Mouse (Mus musculus): ENCODE measurements around the gene Mfsd4b5.
"Not testable (repeated sequence)": the region's sequence is repeated elsewhere in the genome, so short reads cannot be mapped to it uniquely, and the experiment has no call there.

Mfsd4b5 gene

GRCm38 (mm10) chr10:39967512-39967911, 18.9 kb downstream of the Mfsd4b5 start:
- no peak for DNase-seq (ENCODE audit: low spot score in 2 of 2)

DNA sequence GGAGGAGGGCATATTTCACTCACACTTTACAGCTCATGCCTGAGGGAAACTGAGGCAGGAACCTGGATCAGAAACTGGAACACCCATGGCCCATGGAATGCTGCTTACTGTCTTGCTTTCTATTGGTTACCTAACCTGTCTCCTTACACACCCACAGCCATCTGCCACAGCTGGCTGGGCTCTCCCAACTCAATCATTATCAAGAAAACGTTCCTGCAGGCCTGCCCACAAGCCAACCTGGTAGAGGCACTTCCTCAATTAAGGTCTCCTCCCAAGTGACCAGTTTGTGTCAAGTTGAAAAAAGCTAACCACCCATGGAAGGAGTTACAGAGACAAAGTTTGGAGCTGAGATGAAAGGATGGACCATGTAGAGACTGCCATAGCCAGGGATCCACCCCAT, 24.5 kb downstream of the Mfsd4b5 start:
- DNase-seq (ENCODE audit: low spot score in 2 of 2): no peak

DNA sequence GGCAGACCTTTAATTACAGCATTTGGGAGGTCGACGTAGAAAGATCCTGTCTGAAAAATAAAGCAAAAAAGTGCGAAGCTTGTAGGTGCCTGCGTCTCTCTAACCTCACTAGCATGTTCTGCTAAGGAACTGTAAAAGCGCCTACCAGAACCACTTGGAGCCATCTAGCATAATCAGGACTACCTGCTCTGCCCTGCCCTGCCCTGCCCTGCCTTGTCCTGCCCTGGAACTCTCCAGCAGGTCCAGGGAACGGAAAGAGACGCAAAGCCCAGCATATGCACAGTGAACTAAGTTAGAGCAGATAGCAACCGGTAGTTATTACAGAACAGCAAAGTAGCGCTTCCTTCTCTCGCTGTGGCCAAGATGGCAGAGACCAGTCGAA, 26.0 kb downstream of the Mfsd4b5 start:
- DNase-seq (ENCODE audit: low spot score in 2 of 2): no peak

GRCm38 (mm10) chr10:39959761-39960440, 26.5 kb downstream of the Mfsd4b5 start, which contains the start of gene Mfsd4b3:
Gene Mfsd4b3 (minus strand): TSS chr10:39960153.
- peak; percentile 70 to 82 for DNase-seq (ENCODE audit: low spot score in 2 of 2)

GRCm38 (mm10) chr10:39958266-39958665, 28.2 kb downstream of the Mfsd4b5 start:
- no peak for DNase-seq (ENCODE audit: low spot score in 2 of 2)

GRCm38 (mm10) chr10:39956340-39956878, 30.0 kb downstream of the Mfsd4b5 start:
- DNase-seq (ENCODE audit: low spot score in 2 of 2): no peak

GRCm38 (mm10) chr10:39955163-39955562, 31.3 kb downstream of the Mfsd4b5 start:
- DNase-seq (ENCODE audit: low spot score in 2 of 2): no peak

- no peak for DNase-seq (ENCODE audit: low spot score in 2 of 2)
Measured at GRCm38 (mm10) chr10:39949377-39949954, 37.0 kb downstream of the Mfsd4b5 start.

- not testable (repeated sequence) for DNase-seq (ENCODE audit: low spot score in 2 of 2)
Measured at GRCm38 (mm10) chr10:39947195-39947594, 39.3 kb downstream of the Mfsd4b5 start.

- DNase-seq (ENCODE audit: low spot score in 2 of 2): no peak
Measured at GRCm38 (mm10) chr10:39936553-39936952, 49.9 kb downstream of the Mfsd4b5 start.

GRCm38 (mm10) chr10:39926616-39927139, 59.8 kb downstream of the Mfsd4b5 start, which contains the start of gene Mfsd4b2:
Gene Mfsd4b2 (minus strand): TSS chr10:39926923.
- no peak for DNase-seq (ENCODE audit: low spot score in 2 of 2)

GRCm38 (mm10) chr10:39924556-39924955, 61.9 kb downstream of the Mfsd4b5 start:
- DNase-seq (ENCODE audit: low spot score in 2 of 2): not testable (repeated sequence)

DNA sequence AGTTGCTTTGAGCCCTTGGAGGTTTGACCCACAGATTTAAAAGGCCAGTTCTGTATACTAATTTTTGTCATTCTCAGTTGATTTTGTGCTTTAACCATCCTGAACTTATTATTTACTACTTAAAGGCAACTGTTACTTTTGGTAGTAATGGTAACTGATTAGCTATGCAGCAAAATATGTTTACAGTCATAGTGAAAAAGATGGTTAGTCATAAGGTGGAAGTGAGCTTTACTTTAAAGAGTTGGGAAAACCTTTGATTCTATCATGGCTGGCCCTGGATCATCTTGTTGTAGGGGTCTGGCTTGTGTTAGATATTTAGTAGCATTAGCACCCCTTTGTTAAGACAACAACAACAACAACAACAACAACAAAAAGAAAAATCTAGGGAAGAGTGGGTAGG, 73.8 kb downstream of the Mfsd4b5 start:
- no peak for DNase-seq (ENCODE audit: low spot score in 2 of 2)

GRCm38 (mm10) chr10:39908768-39909441, 77.5 kb downstream of the Mfsd4b5 start:
- DNase-seq (ENCODE audit: low spot score in 2 of 2): no peak
